Mouse (Mus musculus) heart, postnatal 25 days (tissue): ENCODE results near the gene Slc22a23. TPM values are rescaled to one million over a fixed set of nuclear protein-coding genes. Genes with fewer than 3 reads are reported as not detected.

Experiments
- DNase-seq: peaks from one replicate; pipeline ENCODE4 v3.0.0; 2022; ENCODE audit warnings: low spot score
- intact Hi-C: fragments of 180-260 bp; cut with DNase I; formaldehyde crosslinking; loops from one replicate; pipeline ENCODE4 v1.15.1; 2025
- total RNA-seq, 2 experiments: library from RNA; stranded (reverse); gene quantifications; 2 replicates each; pipeline ENCODE4 v1.2.3; 2021

Gene Slc22a23
- total RNA-seq, 2 experiments from 2014 or later: 8.6 to 10.7 TPM

GRCm38 (mm10) chr13:34153254-34154011 lies 191.5 kb downstream of the Slc22a23 start:
- no peak for DNase-seq
- intact Hi-C loops: loop anchor here (1.0 kb wide), 2 partner anchors 75 to 107 kb away; partner anchors contain the start of gene Tubb2a

DNA sequence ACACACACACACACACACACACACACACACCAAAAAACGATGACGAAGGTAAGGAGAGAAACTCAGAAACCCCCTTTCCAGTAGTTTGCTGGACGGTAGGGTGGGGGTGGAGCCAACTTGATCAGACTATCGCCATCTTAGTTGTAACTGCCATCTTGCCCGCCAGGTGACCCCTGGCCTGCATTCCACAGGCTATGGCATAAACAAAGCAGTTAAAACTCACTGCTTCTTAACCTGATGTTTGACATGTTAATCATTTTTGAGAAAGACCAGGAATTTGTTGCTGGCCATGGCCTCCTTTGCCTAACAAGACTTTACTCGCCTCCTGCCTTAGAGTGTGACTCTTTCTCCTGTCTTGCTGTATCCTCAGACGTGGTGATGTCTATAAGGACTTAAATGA lies 192.3 kb downstream of the Slc22a23 start:
- DNase-seq: no peak
- intact Hi-C loops: no loop called here

- intact Hi-C loops: no loop called here
- DNase-seq: no peak
Observed at GRCm38 (mm10) chr13:34151425-34151824, 193.6 kb downstream of the Slc22a23 start.

DNA sequence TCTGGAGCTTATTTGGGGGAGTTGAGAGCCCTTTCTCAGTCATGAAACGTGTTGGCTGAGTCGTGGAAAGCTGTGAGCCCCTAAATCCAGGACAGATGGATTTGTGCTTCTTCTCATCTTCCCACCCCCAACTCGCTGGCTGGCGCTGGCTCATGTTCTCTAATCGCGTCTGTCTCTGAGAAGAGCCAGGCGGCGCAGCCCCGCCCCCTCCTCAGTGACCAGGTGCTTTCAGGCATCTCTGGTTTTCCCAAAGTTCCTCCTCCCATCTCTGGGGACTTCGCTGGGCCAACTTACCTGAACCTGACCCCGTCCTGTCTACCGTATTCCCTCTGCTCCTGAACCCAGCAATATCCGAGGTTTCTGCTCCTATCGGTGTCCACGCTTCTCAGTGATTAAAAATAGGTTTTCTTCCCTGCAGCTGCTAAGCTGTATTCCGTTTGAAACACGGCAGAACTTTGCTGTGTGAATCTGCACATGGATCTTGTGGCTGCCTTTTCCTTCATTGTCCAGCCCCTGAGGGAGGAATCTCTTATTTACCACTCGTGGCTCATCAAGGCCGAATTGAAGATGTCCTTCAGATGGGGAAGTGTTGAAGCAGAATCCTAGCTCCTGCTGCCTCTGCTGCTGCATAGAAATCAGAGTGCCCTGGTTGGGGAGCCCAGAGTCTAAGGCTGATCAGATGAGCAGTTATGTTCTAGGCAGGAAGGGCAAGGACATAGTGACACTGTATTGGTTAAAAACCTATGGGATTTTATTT lies 194.5 kb downstream of the Slc22a23 start:
- DNase-seq: no peak
- intact Hi-C loops: no loop called here

- intact Hi-C loops: loop anchor here (2.0 kb wide), 1 partner anchor 21 kb away; no protein-coding TSS in a partner anchor
- no peak for DNase-seq
Observed at GRCm38 (mm10) chr13:34149463-34150176, 195.4 kb downstream of the Slc22a23 start.

DNA sequence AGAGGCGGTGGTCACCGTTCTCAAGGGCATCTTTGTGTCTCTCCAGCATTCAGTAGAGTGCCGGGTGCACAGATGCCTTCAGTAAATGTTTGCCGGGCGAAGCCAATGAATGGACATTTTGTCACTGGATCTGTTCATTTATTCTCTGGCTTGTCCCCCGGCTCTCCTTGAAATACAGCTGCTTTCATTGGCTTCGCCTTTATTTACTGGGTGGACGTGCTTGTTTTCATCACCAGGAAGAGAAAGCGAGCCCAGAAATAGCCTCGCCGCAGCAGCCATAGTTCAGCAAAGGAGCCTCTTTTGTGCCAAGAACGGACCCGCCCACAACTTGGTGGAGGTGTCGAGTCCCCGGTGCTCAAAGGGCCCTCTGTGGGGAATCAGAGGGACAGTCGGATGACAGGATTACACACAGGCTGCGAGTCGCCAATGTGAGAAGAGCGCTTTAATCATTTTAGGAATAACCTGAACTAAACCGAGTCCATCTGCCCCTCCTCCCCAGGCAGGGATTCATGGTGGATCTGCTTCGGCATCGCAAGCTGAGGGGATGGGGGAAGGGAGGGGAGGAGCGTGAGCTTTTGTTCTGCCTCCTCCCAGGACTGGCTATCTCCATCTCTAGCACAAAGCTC lies 196.1 kb downstream of the Slc22a23 start:
- intact Hi-C loops: loop anchor here (2.0 kb wide), 1 partner anchor 20 kb away; no protein-coding TSS in a partner anchor
- DNase-seq: peak; percentile 64

DNA sequence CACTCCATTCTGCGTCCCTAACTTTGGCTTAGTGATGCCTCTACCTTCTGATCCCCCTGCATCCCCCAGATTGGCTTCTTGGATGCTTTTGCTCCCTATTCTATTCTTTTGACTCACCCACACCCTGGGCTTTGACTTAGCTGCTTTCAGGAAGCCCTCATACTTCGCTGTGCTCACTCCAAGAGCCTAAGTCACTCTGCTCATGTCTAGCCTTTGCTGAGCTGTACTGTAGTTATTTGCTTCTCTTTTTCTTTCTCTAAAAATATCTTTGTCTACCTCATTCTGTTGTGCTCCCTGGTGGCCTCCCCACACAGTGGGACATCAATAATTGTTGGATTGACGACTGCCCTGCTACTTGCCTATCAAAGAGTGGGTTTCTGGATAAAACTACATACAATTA lies 196.8 kb downstream of the Slc22a23 start:
- no peak for DNase-seq
- intact Hi-C loops: loop anchor here (2.0 kb wide), 1 partner anchor 19 kb away; no protein-coding TSS in a partner anchor

DNA sequence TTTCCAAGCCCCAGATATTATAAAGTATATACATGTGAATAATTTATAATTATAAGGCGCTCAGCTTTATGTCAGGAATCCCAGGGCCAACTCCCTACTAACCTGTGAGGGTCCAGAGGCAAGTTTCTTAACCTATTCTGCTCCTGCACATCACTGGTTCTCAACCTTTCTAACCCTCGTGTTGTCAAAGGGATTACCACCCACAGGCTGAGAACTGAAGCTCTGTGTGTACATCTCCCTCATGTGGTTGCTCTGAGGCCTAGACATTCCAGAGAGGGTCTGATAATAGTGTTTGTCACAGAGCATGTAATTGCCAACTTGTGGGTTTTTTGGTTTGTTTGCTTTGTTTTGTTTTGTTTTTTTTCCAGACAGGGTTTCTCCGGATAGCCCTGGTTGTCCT lies 198.1 kb downstream of the Slc22a23 start:
- intact Hi-C loops: no loop called here
- no peak for DNase-seq

GRCm38 (mm10) chr13:34143389-34143788 lies 201.6 kb downstream of the Slc22a23 start:
- no peak for DNase-seq
- intact Hi-C loops: no loop called here

DNA sequence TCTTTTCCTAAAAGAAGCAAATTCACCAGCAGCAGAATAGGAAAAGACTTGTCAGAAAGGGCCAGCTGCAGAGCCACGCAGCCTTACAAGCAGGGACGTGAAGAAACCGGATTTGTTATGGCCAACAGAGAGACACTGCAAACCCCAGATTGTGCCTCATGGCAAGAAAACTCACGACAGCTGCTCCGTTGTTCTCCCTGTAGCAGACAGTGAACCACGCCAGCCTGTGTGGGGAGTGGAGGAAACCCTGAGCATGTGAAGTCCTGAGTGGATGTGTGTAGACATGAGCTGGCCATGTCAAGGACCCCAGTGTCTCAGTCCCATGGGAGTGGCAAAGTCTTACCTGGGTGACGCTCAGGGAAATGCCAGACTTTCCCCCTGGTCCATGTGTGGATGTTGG lies 208.4 kb downstream of the Slc22a23 start:
- intact Hi-C loops: no loop called here

GRCm38 (mm10) chr13:34134276-34134675 lies 210.7 kb downstream of the Slc22a23 start:
- DNase-seq: no peak
- intact Hi-C loops: no loop called here

More for the DNA sequence above, 208.4 kb downstream of the Slc22a23 start:
- DNase-seq: no peak

DNA sequence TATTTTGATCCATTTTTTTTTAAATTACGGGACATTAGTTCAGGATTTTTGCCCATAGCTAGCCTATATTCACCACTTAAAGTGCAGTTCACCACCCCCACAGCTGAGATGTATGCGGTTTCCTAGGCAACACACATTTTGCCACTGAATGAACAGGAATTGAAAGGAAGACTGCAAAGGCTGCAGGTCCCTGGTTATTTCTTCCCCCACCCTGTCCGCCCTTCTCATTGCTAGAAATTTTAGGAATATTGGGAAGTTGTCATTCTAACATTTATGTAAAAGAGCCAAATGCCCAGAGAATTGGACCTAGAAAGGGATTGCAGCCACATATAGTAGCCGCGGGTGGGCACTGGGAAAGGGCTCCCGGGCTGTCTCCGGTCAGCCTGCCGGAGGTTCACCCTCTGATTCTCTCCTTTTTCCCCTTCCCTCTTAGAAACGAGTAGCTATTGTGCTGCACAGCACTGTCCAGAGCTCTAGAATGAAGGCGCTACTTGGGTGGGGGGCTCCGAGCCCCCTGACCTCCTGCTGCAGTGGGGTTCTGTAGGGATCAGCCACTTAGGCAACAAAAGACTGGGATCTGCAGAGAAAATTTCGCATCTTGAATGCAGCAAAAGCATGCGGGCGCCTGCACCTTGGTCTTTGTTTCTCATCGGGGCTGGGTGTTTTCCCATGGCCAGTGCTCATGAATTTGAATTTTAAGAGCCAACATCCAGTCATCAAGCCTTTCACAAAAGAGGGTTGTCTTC lies 211.5 kb downstream of the Slc22a23 start:
- no peak for DNase-seq
- intact Hi-C loops: no loop called here

DNA sequence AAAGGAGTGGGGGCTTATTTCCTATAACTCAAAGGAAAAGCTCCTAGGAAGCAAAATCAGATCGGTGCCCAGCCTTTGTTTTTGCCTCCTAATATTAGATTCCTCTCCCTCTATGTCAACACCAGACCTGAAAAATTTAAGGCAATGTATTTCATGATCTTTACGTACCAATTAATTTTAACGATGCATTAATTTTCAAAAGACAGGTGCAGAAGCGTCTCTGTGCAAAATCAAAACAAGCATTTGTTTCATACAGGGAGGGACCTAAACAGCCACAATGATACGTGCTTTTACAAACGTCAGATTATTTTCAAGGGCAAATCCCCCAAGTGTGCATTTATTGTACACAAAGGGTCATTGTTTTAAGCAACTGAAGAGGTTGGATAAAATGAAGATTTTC lies 212.1 kb downstream of the Slc22a23 start:
- DNase-seq: no peak
- intact Hi-C loops: no loop called here

DNA sequence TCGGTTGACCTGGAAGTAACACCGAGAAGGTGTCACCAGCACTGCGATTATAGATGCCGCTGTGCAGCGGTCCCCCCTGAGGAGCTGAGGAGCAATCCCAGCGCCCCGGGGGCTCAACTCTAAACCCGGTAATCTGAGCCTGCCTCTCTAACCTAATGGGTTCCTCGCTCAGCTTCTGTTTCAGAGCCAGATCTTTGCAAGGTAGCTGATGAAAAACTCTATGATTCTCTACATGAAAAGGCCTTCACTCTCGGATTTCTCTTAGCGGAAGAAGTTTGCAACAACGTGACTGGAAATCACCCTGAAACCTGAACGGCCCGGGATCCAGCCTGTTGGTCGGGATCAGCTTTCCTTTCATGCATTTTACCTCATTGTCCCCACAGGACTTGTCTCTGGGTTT lies 212.7 kb downstream of the Slc22a23 start:
- intact Hi-C loops: no loop called here
- no peak for DNase-seq

DNA sequence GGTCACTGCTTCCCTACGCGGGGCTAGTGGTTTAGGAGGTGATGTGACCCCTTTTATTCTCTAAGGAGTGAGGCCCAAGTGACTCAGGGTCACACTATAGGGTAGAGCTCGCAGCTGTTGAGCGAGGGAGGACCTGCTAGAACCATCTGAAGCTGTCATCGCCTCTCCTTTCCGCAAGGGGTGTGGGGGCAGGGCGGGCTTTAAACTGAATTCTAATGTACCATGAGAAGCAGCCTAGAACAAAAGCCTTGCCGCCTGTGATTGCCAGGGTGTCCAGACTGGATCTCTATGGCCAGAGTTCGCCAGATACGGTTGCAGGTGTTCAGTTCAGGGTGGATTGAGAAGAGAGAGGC lies 213.3 kb downstream of the Slc22a23 start:
- intact Hi-C loops: no loop called here
- no peak for DNase-seq

DNA sequence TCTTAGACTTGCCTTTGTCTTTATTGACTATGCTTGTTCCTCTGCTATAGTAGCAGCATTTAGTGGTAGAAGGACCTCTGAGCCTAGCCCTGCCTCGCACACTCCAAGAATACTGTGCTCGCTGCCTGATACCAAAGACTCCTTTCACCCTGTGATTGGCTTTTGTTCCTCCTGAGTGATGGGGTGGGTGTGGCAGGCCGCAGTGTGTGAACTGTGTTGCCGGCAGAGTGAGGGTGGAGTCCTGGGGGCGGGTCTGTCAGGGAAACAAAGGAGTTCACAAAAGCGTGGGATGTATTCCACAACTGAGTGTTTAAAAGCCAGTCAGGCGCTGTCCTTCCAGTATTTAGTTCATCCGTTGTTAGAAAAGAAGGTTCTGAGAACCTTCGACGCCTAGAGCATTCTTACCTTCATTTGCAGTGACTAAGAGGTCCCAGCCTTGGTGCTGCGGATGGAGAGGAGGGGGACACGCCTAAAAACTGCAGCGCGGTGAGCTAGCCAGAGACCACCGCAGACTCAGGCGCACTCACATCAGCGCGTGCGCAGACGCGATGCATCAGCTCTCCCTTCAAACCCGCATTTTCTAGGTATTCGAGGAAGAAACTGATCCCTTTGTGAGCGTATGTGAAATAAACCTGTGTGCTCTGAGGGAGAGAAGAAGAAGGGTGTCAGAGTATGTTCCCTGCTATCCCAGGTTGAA lies 213.8 kb downstream of the Slc22a23 start:
- intact Hi-C loops: no loop called here
- DNase-seq: peak; percentile 29

- peak; percentile 29 for DNase-seq
- intact Hi-C loops: loop anchor here (1.0 kb wide), 1 partner anchor 52 kb away; the partner anchor contains the start of gene Tubb2a
Observed at GRCm38 (mm10) chr13:34130226-34130731, 214.7 kb downstream of the Slc22a23 start, which contains the start of gene Tubb2b. Tubb2b (minus strand) TSS chr13:34130466.

- no peak for DNase-seq
- intact Hi-C loops: loop anchor here (1.0 to 2.0 kb wide), 2 partner anchors 19 to 51 kb away; partner anchors contain the start of gene Tubb2a
Observed at GRCm38 (mm10) chr13:34129485-34130225, 215.3 kb downstream of the Slc22a23 start.
